Comparison of ENCODE assay signal across 8 mouse cellular contexts in genomic region chr14:119124061-119124460, GRCm38 (mm10). TPM values are rescaled to one million over a fixed set of nuclear protein-coding genes. Genes with fewer than 3 reads are reported as not detected.
DNase-seq lines count a peak whose midpoint lies in the region; ATAC-seq and TF ChIP-seq lines count a peak whose summit lies in the region.

No protein-coding gene starts in this region.

- ATAC-seq in kidney, embryonic 15.5 days (replicated peaks; ENCODE audit: low FRiP score) = peak; percentile 89
- ATAC-seq in lung, postnatal 0 days = peak; percentile 68
- peak; percentile 56; the same call in 1 of the 2 replicates for ATAC-seq in stomach, postnatal 0 days (ENCODE audit: low FRiP score, low TSS enrichment)

- DNase-seq in kidney, adult 11 months = no peak
- peak; percentile 60 for DNase-seq in embryonic facial prominence, embryonic 10.5 days (ENCODE audit: low spot score)
- peak; percentile 48 for DNase-seq in hindbrain, embryonic 10.5 days (ENCODE audit: low spot score)
- peak; percentile 57 for DNase-seq in lung, postnatal 0 days (ENCODE audit: low spot score)
- peak; percentile 27 for DNase-seq in stomach, postnatal 0 days (ENCODE audit: low spot score)
- DNase-seq in layer of hippocampus, postnatal 14 days (ENCODE audit: low spot score in 2 of 2) = no peak
- no peak for DNase-seq in thymus, postnatal 10 days (ENCODE audit: low spot score in 2 of 2)

- no peaks in the 10 kb centered on the region for H3K27me3 ChIP-seq in kidney, embryonic 15.5 days
- peaks cover 5% of the 10 kb centered on the region; the same call in 1 of the 2 replicates for H3K27me3 ChIP-seq in embryonic facial prominence, embryonic 10.5 days (replicated peaks; ENCODE audit: low read depth, poor library complexity, severe bottlenecking)
- peaks cover 36% of the 10 kb centered on the region for H3K27me3 ChIP-seq in hindbrain, embryonic 10.5 days (ENCODE audit: insufficient read depth, poor library complexity, severe bottlenecking)
- H3K27me3 ChIP-seq in lung, postnatal 0 days (replicated peaks; ENCODE audit: insufficient read depth, low read length) = no peaks in the 10 kb centered on the region
- H3K27me3 ChIP-seq in stomach, postnatal 0 days (ENCODE audit: control insufficient read depth, insufficient read depth, low read length) = no peaks in the 10 kb centered on the region

- H3K27ac ChIP-seq in kidney, embryonic 15.5 days = peak overlapping the region; percentile 41; the same call in 1 of the 2 replicates
- no peak overlapping the region for H3K27ac ChIP-seq in embryonic facial prominence, embryonic 10.5 days (replicated peaks)
- no peak overlapping the region for H3K27ac ChIP-seq in hindbrain, embryonic 10.5 days
- no peak overlapping the region for H3K27ac ChIP-seq in lung, postnatal 0 days (ENCODE audit: low read length)
- H3K27ac ChIP-seq in stomach, postnatal 0 days (replicated peaks) = no peak overlapping the region

- no peak for TF ChIP-seq EP300 in lung, postnatal 0 days (IDR thresholded peaks at IDR 0.05)
- TF ChIP-seq EP300 in stomach, postnatal 0 days (optimal IDR thresholded peaks at IDR 0.05) = no peak

- 22% methylated on average over 3 of the region's 3 CpGs for WGBS in kidney, embryonic 15.5 days
- WGBS in embryonic facial prominence, embryonic 10.5 days = 25% methylated on average over 3 of the region's 3 CpGs
- 24% methylated on average over 3 of the region's 3 CpGs for WGBS in hindbrain, embryonic 10.5 days
- 29% methylated on average over 3 of the region's 3 CpGs for WGBS in lung, postnatal 0 days
- 26% methylated on average over 3 of the region's 3 CpGs for WGBS in stomach, postnatal 0 days

- H3K4me3 ChIP-seq in kidney, embryonic 15.5 days (replicated peaks) = peak overlapping the region; percentile 42
- H3K4me3 ChIP-seq in embryonic facial prominence, embryonic 10.5 days = peak overlapping the region; percentile 50
- H3K4me3 ChIP-seq in hindbrain, embryonic 10.5 days = peak overlapping the region; percentile 51
- peak overlapping the region; percentile 23; the same call in 1 of the 2 replicates for H3K4me3 ChIP-seq in lung, postnatal 0 days (ENCODE audit: low read depth, low read length)
- peak overlapping the region; percentile 29 for H3K4me3 ChIP-seq in stomach, postnatal 0 days (ENCODE audit: low read depth, low read length)

- peak; percentile 72 for TF ChIP-seq CTCF in lung, postnatal 0 days (IDR thresholded peaks at IDR 0.05)
- TF ChIP-seq CTCF in stomach, postnatal 0 days (IDR thresholded peaks at IDR 0.05; ENCODE audit: low read depth) = peak; percentile 75

- no peaks in the 10 kb centered on the region for H3K36me3 ChIP-seq in kidney, embryonic 15.5 days
- no peaks in the 10 kb centered on the region for H3K36me3 ChIP-seq in embryonic facial prominence, embryonic 10.5 days (replicated peaks)
- H3K36me3 ChIP-seq in hindbrain, embryonic 10.5 days = no peaks in the 10 kb centered on the region
- H3K36me3 ChIP-seq in lung, postnatal 0 days (ENCODE audit: insufficient read depth, low read length) = no peaks in the 10 kb centered on the region
- H3K36me3 ChIP-seq in stomach, postnatal 0 days (ENCODE audit: control insufficient read depth, insufficient read depth, low read length) = no peaks in the 10 kb centered on the region

- peak overlapping the region; percentile 65 for H3K4me2 ChIP-seq in kidney, embryonic 15.5 days
- H3K4me2 ChIP-seq in lung, postnatal 0 days (replicated peaks; ENCODE audit: low read depth, low read length) = peak overlapping the region; percentile 51; the same call in 1 of the 2 replicates
- peak overlapping the region; percentile 45 for H3K4me2 ChIP-seq in stomach, postnatal 0 days (replicated peaks; ENCODE audit: low read depth)

- H3K9ac ChIP-seq in kidney, embryonic 15.5 days = no peak overlapping the region
- H3K9ac ChIP-seq in lung, postnatal 0 days (replicated peaks; ENCODE audit: low read depth) = no peak overlapping the region
- H3K9ac ChIP-seq in stomach, postnatal 0 days (ENCODE audit: low read length) = no peak overlapping the region

- peaks cover 4% of the 10 kb centered on the region; the same call in 1 of the 2 replicates for H3K4me1 ChIP-seq in kidney, embryonic 15.5 days
- H3K4me1 ChIP-seq in embryonic facial prominence, embryonic 10.5 days = no peaks in the 10 kb centered on the region; the same call in 1 of the 2 replicates
- H3K4me1 ChIP-seq in hindbrain, embryonic 10.5 days (replicated peaks) = peaks cover 15% of the 10 kb centered on the region; the same call in 1 of the 2 replicates
- H3K4me1 ChIP-seq in lung, postnatal 0 days (ENCODE audit: insufficient read depth, low read depth, low read length) = no peaks in the 10 kb centered on the region
- H3K4me1 ChIP-seq in stomach, postnatal 0 days (replicated peaks; ENCODE audit: control insufficient read depth, insufficient read depth) = no peaks in the 10 kb centered on the region

- H3K9me3 ChIP-seq in kidney, embryonic 15.5 days (replicated peaks) = no peaks in the 10 kb centered on the region
- no peaks in the 10 kb centered on the region for H3K9me3 ChIP-seq in embryonic facial prominence, embryonic 10.5 days
- no peaks in the 10 kb centered on the region for H3K9me3 ChIP-seq in hindbrain, embryonic 10.5 days
- no peaks in the 10 kb centered on the region for H3K9me3 ChIP-seq in lung, postnatal 0 days (ENCODE audit: low read length)
- no peaks in the 10 kb centered on the region for H3K9me3 ChIP-seq in stomach, postnatal 0 days (ENCODE audit: control insufficient read depth, low read length)

RNA-seq across cellular contexts. Expression of gene Hs6st3, which starts 14.1 kb away (rescaled TPM):
- polyA plus RNA-seq in kidney, embryonic 15.5 days (2015; fragmentation: Nextera tagmentation; extraction: Ambion mirVana) = 0.09 and 0.18 TPM in 2 replicates
- not detected in 2 replicates for polyA plus RNA-seq in embryonic facial prominence, embryonic 10.5 days (2016; fragmentation: Nextera tagmentation; extraction: Ambion mirVana)
- 0.09 TPM in 1 of 2 replicates, not detected in the other for polyA plus RNA-seq in hindbrain, embryonic 10.5 days (2016; fragmentation: Nextera tagmentation; extraction: Ambion mirVana)
- 0.66 and 0.69 TPM in 2 replicates for polyA plus RNA-seq in lung, postnatal 0 days (2015; fragmentation: Nextera tagmentation; extraction: Ambion mirVana)
- 0.11 TPM in 1 of 2 replicates, not detected in the other for polyA plus RNA-seq in stomach, postnatal 0 days (2015; fragmentation: Nextera tagmentation; extraction: Ambion mirVana)
- 10 to 100 TPM; 69.4 to 83.3 TPM for total RNA-seq in layer of hippocampus, postnatal 14 days (2021)

RNA-seq across cellular contexts. Expression of gene Uggt2, which starts 24.8 kb away (rescaled TPM):
- 12.7 and 13.3 TPM in 2 replicates for polyA plus RNA-seq in kidney, embryonic 15.5 days (2015; fragmentation: Nextera tagmentation; extraction: Ambion mirVana)
- polyA plus RNA-seq in embryonic facial prominence, embryonic 10.5 days (2016; fragmentation: Nextera tagmentation; extraction: Ambion mirVana) = 14.5 and 17.3 TPM in 2 replicates
- polyA plus RNA-seq in hindbrain, embryonic 10.5 days (2016; fragmentation: Nextera tagmentation; extraction: Ambion mirVana) = 14.1 and 14.4 TPM in 2 replicates
- 4.8 and 5.9 TPM in 2 replicates for polyA plus RNA-seq in lung, postnatal 0 days (2015; fragmentation: Nextera tagmentation; extraction: Ambion mirVana)
- polyA plus RNA-seq in stomach, postnatal 0 days (2015; fragmentation: Nextera tagmentation; extraction: Ambion mirVana) = 2.7 and 3.2 TPM in 2 replicates
- 10 to 100 TPM; 26.8 to 32.6 TPM for total RNA-seq in layer of hippocampus, postnatal 14 days (2021)

Comparison
In these comparisons a context has a peak if more than half of its experiments do, and no peak if none do; other contexts are left out.
1. DNase-seq: peak in embryonic facial prominence, embryonic 10.5 days (single experiment), hindbrain, embryonic 10.5 days (single experiment), lung, postnatal 0 days (single experiment) and stomach, postnatal 0 days (single experiment); none in kidney, adult 11 months (single experiment), layer of hippocampus, postnatal 14 days (0 of 2) and thymus, postnatal 10 days (0 of 2).
2. Peak in every context shown above with its lines, with median percentiles within 50 percentile points of each other: ATAC-seq, H3K4me2 ChIP-seq and H3K4me3 ChIP-seq.